Mouse (Mus musculus): ENCODE results near the gene Snrpa1. TPM values are rescaled to one million over a fixed set of nuclear protein-coding genes. Genes with fewer than 3 reads are reported as not detected.
"Not testable (repeated sequence)": the region's sequence is repeated elsewhere in the genome, so short reads cannot be mapped to it uniquely, and the experiment has no call there.

The Snrpa1 gene
- total RNA-seq (2021): 10 to 100 TPM; 26.0 to 26.6 TPM
- long read RNA-seq, experiment 1, transcript Snrpa1-206 (9 exons, 1,248 nt): major isoform, 21 of 28 reads
- long read RNA-seq, experiment 1, partial matches to known transcripts: 1 of 28 reads
- long read RNA-seq, experiment 1, other reads (novel, unspliced or antisense): 5 of 28 reads
- long read RNA-seq, experiment 2, transcript Snrpa1-206 (9 exons, 1,248 nt): major isoform, 16 of 23 reads
- long read RNA-seq, experiment 2, partial matches to known transcripts: 0 of 23 reads
- long read RNA-seq, experiment 2, other reads (novel, unspliced or antisense): 6 of 23 reads

DNA sequence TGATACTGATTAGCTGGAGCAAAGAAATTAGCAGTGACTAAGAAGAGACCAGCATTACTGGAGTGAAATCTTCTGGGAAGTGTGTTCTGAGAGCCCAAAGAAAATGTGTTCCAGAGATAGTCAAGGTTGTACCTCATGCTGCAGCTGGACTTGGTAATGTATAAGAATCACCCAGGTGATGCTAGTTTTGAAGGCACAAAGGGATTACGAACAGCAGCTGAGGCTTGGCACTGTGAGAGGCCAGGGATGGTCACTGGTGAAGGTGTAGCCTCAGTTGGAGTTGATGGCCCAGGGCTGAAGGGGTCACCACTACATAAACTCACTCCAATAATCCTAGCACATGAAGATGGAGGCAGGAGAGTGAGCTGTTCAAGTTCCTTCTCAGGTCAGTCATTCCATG is at the start of gene Snrpa1:
Snrpa1 (plus strand) TSS at position 301 of the 400 bp plus-strand sequence.
- no peak for DNase-seq

DNA sequence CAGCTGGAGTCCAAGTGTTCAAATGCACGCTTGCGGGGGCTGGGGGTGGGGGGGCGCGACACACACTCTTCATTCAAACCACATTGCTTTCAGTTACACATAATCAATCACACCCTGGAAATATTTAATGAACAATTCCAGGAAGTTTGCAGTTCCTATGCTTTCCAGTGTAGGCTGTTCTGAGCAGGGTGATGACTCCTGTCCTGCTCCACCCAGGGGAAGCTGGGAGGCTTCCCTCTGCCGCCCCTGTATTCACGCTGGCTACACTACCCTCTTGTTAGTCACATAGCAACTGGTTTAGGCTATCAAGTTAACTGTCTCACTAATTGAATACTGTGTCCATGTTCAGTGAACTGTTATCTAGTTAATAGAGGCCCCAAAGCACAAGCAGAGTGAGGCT is 48.3 kb upstream of the Snrpa1 start:
- DNase-seq: no peak

DNA sequence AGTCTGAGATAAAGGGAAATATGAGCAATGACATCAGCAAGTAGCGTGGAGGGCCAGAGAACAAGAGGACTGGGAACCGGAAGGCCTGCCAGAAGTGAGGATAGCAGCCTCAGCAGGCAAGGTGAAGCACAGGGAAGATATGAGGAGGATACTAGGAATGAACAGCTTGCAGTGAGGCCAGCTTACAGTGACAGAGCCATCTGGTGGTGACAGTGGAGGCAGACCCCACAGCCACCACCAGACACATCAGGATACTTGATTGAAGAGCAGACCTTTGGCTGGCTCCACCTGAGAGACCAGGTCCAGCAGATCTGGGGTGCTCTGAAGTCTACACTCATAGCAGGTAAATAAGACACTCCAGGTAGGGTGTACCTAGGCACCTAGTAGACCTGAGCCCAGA is 31.1 kb upstream of the Snrpa1 start:
- DNase-seq: no peak

DNA sequence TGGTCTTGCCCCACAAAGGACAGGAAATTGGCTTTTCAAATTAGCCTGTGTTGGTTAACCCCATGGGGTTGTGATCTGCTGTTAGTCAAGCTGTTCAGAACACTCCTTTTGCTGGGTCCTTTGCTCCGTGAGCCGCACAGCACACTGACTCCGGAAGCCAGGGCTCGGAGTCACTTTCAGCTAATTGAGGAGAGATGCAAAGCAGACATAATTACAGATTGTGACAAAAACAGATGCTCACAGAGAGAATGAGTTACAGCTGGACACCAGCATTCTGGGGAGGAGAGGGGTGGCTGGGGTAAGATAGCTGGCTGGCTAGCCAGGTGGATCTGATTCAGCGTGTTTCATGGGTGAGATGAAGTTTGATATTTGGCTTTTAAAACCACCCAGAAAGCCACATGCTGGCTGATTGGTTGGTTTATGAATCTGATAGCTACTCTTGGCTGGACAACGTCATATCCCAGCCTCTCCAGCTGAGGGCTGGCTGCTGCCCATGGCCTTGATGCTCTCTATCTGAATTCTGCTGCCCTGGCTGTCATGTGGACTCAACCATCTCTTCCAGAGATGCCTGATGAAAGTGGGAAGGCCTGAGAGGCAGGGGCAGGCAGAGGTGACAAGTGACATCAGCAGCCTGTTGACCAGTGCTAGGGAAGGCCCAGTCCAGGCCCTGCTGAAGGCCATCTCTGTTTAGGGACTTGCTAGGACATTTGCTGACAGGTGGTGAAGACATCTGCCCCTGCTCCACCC is 29.9 kb upstream of the Snrpa1 start:
- DNase-seq: no peak

DNA sequence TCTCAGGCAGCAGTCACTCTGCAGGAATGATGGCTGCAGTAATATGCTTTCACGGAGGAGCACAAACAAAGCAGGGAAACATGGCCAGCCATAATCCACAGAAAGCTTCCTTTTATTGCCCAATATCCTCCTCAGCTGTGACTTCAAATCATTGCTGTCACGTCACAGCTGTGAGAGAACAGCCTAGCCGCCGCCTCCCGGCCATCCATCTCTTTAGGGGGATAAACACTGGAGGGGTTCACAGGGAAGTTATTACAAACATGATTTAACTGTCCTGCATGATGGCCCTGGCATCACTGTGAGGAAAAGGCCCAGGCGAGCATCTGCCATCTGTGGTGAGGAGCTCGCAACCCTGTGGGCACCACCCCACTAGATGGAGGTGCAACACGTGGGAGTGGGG is 22.0 kb upstream of the Snrpa1 start:
- no peak for DNase-seq

DNA sequence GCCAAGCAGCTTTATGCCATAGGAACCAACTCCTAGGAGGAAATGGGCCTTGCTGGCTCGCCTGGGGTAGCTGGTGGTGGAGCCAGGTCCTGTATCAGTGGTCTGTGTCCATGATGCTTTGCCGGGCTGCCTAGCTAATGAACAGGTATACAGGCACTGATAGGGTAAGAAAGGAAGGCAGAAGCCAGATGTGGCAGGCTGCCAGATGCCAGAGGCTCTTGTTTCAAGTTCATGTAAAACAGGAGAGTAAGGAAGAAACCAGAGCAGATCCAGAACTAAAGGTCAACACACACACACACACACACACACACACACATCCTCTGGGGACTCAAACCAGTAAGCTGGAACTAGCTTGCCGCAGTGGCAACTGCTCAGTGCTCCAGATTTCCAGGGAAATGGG is 20.5 kb upstream of the Snrpa1 start:
- no peak for DNase-seq

DNA sequence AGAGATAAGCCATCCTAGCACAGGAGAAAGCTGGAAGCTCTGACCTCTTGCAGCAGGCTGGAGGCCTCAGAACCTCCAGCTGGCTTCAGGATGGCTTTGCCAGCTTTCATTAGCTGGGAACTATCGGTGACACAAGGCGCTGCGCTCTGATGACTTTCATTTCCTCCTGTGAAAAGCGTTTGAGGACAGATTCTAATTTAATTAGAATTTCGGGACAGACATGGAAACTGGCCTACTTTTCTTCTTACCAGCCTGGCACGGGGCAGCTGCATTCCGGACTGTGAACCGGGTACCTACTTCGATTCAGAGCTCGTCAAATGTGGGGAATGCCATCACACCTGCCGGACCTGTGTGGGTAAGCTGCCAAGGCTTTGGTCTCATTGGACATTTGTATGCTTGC is 20.1 kb upstream of the Snrpa1 start:
- no peak for DNase-seq

DNA sequence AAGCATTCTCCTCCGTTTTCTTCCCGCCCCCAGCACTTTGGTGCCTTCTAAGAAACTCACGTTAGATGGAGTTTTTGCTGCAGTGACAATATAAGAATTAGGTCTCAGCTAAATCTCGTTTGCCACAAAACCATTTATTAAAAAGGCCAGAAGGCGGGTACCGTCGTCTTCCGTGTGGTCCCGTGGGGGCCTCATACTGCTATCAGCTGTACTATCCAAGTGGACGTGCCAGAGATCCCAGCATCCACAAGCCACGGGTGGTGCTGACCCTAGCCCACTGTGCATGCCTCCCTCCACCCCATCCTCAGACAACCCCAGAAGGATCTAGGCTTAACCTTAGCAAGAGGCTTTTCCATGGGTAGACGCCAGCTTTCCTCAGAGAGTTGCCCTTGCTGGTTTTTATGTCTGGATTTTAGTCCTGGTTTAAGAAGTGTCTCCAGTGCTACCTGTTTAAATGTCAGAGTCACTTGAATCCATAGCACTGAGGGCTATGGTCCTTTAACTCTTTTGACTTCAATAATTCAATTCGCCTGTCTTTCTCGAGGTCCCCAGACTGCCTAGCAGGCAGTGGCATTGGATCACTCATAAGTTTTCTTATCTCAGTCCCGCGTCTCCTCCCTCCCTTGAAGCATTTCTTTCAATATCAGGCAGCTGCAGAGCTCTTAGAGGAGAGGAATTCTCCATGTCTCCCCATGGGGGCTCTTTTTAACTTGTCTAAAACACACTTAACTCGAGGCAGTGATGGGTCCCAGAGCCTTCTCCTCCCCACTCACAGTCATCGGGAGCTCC is 18.6 kb upstream of the Snrpa1 start:
- no peak for DNase-seq

DNA sequence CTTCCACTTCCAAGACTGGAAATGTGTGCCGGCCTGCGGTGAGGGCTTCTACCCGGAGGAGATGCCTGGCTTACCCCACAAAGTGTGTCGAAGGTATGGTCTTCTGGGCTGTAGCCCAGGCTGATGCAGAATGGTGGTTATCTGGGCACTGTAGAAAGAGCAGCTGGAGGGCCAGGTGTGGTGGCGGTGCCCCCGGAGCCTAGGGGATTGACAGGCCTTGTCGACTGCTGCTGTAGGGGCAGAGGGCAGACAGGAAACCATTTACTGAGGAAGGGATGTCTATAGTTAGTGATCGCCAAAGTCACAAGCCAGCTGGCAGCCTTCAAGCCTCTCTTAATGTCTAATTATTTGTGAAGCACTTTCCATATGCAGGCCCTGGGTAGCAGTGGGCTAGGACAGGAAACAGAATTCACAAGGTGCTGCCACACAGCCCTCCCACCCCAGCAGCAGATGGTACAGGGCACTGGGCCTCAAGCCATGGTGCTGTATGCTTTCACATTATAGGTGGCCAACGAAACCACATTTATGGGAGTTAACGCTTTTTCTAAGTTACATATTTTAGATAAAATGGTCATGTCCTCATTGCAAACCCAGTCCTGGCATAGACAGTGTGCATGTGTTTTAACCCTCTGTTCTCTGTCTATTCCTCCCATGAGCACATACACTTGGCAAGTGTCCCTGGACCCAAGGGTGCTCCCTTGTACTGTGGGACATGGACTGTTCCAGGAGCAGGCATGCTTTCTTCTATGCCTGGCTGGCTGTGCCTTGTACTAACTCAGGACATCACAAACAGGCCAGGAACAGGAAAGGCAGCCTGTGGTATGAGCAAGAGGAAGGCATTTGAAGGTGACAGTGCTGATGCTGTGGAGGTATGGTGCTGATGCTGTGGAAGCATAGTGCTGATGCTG is 15.0 kb upstream of the Snrpa1 start, which contains the start of gene Gm45213:
Gm45213 (plus strand) TSS at position 51 of the 908 bp plus-strand sequence.
- DNase-seq: no peak

DNA sequence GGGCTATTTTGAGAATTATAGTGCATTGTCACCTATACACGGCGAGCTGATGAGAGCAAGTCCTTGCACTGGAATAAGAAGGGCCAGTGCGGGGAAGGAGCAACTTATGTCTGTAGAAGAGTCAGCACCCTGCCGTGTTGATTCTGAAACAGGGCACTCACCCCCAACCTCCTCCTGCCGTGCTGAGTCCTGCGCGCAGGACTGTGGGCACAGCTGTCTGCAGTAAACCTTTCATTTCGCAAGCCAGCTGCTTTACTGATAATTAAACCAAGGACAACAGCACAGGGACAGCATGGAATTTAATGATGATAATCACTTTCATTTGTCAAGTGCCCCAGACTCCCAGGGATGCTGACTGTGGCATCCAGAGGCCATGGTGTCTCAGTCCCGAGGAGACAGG is 14.2 kb upstream of the Snrpa1 start:
- no peak for DNase-seq

DNA sequence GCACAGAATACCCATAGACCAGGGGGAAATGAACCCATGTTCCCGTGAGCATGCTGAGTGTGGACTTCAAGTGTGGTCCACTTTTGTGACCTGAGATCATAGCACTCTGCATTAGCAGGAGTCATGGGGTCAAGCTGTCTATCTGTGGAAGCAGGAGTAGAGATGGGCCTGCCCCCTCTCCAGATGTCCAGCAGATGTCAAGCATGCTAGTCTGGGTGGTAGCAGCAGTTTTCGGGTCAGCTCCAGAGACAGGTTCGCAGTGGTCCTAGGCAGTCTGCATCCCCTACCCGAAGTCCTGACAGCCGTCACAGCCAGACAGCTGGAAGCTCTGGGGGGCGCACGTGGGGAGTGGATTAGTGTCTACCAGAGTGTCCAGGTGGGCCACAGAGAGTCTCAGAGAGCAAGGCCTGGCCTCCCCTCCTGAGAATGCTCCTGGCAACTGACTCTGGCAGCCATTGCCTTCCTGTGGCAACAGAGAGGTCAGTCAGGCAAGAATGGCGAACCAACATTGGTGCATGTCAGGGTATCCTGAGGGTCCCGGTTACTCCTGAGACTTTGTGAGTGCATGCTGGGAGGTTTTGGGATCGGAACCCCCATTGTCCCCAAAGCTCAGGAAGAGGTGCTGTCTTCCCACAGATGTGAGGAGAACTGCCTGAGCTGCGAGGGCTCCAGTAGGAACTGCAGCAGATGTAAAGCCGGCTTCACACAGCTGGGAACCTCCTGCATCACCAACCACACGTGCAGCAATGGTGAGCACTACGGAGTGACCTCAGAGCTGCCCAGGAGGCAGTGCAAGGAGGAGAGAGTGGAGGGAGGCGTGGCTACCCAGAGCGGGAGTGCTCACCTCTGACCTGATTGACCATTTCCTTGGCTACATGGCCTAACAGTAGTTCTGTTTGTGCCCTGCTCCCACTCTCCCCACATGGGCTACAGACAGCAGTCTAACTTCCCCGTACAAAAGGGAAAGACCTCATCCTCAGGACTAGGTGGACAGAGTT is 11.6 kb upstream of the Snrpa1 start:
- no peak for DNase-seq

DNA sequence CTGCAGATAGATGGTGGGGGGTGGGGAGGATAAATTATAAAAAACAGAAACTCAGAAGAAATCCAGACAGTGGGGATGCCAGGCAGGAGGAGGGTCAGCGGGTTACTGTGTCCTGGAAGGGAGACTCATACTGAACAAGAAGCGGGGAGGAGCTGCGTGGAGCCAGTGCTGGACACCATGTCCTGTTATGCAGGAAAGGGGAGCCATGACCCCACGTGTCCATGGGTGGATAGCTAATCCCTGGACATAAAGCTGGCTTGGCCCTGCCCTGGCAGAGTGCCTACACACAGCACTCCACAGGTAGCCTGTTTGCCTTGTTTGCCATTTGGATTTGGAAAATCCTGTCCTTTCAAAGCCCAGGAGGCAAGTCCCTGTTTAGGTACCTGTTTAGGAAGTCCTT is 10.8 kb upstream of the Snrpa1 start:
- DNase-seq: no peak

DNA sequence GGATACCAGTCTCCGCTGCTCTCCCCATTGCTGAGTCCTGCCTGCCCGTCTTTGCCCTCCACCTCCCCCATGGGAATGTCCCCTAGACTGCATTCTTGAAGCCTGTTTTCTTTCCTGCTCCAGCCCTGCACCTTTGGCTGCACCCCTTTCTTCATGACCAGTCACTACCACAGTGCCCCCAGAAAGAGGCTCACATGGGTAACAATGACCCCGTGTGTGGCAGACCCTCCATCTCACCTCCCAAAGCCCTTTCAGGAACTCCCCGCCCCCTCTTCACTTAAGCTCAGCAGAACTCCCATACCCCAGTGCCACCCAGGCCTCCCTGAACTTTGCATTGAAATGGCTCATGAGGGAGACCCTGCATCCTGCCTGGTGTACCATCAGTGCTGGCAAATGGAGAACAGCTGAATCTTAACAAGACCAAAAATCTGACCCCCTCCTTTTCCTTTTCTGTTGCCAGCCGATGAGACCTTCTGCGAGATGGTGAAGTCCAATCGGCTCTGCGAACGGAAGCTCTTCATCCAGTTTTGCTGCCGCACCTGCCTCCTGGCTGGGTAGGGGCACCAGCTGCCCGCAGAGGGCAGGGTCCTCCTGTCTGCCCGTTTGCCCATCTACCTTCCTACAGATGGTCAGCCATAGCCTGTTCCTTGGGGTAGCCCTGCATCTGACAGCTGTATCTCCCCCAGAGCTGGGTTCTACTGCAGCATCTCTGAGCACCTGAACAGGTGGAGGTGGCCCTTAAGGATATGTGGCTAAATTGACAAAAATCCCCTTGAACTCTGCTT is 10.2 kb upstream of the Snrpa1 start:
- no peak for DNase-seq

DNA sequence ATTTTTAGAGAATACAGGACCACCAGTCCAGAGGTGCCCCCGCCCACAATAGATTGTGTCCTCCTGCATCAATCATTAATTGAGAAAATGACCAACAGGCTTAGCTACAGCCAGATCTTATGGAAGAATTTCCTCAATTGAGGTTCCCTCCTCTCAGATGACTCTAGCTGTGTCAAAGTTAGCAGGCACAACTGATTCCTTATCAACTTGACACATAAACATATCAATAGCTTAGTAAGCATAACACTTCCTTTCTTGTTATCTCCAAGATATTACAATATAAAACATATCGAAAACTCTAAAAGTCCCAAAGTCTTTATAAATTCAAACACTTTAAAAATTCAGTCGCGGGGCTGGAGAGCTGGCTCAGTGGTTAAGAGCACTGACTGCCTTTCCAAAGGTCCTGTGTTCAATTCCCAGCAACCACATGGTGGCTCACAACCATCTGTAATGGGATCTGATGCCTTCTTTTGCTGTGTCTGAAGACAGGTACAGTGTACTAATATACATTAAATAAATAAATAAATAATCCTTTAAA is 4.8 kb upstream of the Snrpa1 start:
- DNase-seq: no peak

DNA sequence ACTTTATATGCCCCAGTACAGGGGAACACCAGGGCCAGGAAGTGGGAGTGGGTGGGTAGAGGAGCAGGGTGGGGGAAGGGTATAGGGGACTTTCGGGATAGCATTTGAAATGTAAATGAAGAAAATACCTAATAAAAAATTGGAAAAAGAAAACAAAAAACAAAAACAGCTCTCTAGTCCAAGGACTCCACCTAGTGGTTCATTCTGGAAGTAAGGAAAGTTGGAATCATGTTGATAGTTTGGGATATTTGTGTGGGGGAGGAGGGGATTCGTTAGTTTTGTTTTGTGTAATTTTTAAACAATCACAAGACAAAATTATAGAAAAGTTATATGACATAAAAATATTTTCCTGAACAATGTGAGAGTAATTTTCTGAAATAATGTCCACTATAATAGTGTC is 3.4 kb upstream of the Snrpa1 start:
- not testable (repeated sequence) for DNase-seq

DNA sequence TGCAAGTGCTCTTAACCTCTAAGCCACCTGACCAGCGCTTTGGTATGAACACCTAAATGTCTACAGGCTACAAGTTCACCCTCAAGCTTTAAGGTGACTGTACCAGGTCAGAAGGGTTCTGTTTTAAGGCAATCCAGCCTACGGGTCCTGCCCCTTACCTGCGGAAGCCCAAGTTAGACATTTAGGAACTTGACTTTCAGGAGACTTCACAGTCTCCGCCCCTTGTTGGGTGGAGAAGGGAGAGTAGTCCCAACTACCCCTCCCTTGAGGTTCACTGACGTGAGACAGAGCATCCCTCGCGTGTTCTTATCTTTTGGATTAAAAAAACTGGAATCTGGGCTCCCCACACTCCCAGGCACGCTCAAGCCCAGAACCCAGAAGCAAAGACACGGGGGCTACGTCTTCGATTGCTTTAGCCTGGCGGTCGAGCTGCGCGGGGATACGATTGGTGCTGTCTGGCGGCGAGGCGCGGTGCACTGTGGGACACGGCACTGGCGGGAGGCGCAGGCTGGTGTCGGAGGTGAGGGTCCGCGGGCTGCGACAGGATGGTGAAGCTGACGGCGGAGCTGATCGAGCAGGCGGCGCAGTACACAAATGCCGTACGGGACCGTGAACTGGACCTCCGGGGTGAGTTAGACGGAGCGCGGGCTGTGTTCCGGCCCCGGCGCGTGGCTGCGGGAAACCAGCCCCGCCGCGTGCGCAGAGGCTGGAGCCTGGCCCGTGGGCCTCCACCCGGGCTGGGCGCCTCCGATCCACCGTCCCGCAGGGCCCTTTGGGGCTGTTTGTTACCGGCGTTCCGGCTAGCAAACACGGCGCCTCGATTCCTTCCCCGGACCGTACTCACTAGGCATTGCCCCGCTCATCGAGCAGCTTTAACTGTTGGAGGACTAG is 1.5 kb downstream of the Snrpa1 start:
- DNase-seq: peak; percentile 86

DNA sequence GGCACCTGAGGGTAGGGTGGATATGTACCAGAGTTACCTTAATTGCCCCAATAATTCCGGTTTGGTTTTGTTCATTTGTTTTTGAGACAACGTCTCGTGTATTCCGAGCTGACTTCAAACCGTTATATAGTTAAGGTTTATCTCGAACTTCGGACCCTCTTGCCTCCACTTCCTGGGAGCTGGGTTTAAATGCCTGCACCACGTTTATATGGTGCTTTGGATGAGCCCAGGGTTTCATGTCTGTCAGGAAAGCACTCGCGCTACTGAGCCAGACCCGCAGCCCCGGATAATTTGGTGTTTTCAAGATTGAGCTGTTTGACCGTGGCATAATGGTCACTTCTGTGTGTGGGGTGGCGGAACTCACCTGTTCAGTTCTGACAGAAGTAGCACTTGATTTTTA is 2.3 kb downstream of the Snrpa1 start:
- DNase-seq: no peak

DNA sequence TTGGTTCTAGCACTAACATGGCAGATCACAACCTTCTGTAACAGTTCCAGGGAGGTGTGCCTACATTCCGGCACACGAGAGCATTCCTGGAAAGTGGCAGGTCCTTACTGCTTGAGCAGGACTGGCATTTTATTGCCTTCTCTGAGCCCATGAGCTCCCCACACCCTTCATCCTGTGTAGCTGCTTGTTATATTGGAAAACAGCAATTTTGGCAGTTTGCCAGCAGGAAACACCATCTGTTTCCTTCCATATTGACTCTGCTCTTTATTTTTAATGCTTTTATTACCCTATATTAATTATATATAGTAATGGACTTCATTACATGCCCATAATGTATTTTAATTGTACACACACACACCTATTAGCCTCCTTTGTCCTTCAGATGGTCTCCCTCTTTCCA is 17.6 kb downstream of the Snrpa1 start:
- DNase-seq: no peak

Data from gastrocnemius, postnatal 10 days (tissue).